In the genomic region with DNA sequence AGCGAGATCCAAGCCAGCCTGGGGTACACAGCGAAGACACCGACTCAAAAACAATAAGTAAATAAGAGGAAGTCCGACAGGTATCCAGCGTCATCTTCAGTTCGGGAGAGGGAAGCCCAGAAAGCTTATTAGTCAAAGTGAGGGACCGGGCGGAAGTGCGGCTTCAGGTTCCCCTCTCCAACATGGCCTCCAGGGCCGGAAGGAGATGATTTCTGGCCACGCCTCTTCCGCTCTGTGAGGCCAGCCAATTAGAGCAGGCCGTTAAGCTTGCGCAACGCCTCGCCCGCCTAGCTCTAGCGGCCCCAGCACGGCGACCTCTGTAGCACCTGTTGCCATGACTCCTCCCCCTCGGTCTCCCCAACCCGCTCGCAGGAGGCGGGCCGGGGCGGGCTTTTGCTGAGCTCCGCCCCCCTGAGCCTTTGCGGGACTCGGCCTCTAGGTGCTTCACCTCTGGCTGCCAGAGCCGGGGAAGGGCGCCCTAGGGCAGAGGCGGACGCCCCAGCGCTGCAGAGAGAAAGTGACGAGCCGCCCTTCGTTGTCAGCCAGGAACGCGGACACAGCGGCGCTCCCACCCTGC, we compare ENCODE assay signal across 1 mouse cellular context.
TF ChIP-seq lines count a peak whose summit lies in the region.

No protein-coding gene starts in this region.

TF ChIP-seq in MEL, 35 proteins besides CTCF, POLR2A, EP300 and RAD21 (continued from another document):
- peak; percentile 78 for TF ChIP-seq TCF12 (IDR thresholded peaks at IDR 0.05; ENCODE audit: low read depth, low read length)
- peak; percentile 75 for TF ChIP-seq SIN3A (IDR thresholded peaks at IDR 0.05; ENCODE audit: low read length)
- TF ChIP-seq MYB (IDR thresholded peaks at IDR 0.05; ENCODE audit: low read depth, low read length): no peak
- peak; percentile 99 for TF ChIP-seq ELF1 (IDR thresholded peaks at IDR 0.05; ENCODE audit: low read depth, low read length)
- peak; percentile 50; the same call in 1 of the 2 replicates for TF ChIP-seq MAX (IDR thresholded peaks at IDR 0.05; ENCODE audit: low read length)
- TF ChIP-seq HCFC1 (IDR thresholded peaks at IDR 0.05; ENCODE audit: low read depth, low read length): peak; percentile 88
- TF ChIP-seq MXI1 (IDR thresholded peaks at IDR 0.05; ENCODE audit: low read depth, low read length): no peak; the same call in none of the 2 replicates
- TF ChIP-seq POLR2AphosphoS2 (IDR thresholded peaks at IDR 0.05; ENCODE audit: low read length): peak; percentile 80
- TF ChIP-seq MEF2A (IDR thresholded peaks at IDR 0.05; ENCODE audit: extremely low read depth, insufficient replicate concordance, low read depth, low read length, poor library complexity, severe bottlenecking): no peak
- peak; percentile 57 for TF ChIP-seq NRF1 (IDR thresholded peaks at IDR 0.05; ENCODE audit: insufficient read depth, low read depth, low read length, poor library complexity, severe bottlenecking)
- no peak for TF ChIP-seq MYC (IDR thresholded peaks at IDR 0.05; ENCODE audit: low read depth, low read length)
- no peak; the same call in 1 of the 2 replicates for TF ChIP-seq MAZ (IDR thresholded peaks at IDR 0.05; ENCODE audit: low read depth, low read length)
- TF ChIP-seq CHD1 (IDR thresholded peaks at IDR 0.05; ENCODE audit: low read depth, low read length): 0 out of 2 replicates have a peak, but pooled peaks have one; percentile 20
- no peak for TF ChIP-seq E2F4 (IDR thresholded peaks at IDR 0.05; ENCODE audit: borderline replicate concordance, low read depth, low read length)
- TF ChIP-seq UBTF (IDR thresholded peaks at IDR 0.05; ENCODE audit: borderline replicate concordance, insufficient read depth, low read depth, low read length): 0 out of 2 replicates have a peak, but pooled peaks have one; percentile 75
- TF ChIP-seq CHD2 (IDR thresholded peaks at IDR 0.05; ENCODE audit: low read length): no peak
- peak; percentile 89 for TF ChIP-seq ZMIZ1 (IDR thresholded peaks at IDR 0.05; ENCODE audit: low read depth, low read length)
- TF ChIP-seq NELFE (IDR thresholded peaks at IDR 0.05; ENCODE audit: low read depth, low read length): peak; percentile 88
- 0 out of 2 replicates have a peak, but pooled peaks have one; percentile 9 for TF ChIP-seq USF1 (IDR thresholded peaks at IDR 0.05; ENCODE audit: low read depth, low read length)
- no peak for TF ChIP-seq GABPA (IDR thresholded peaks at IDR 0.05; ENCODE audit: low read depth, low read length)
- no peak for TF ChIP-seq ZKSCAN1 (IDR thresholded peaks at IDR 0.05; ENCODE audit: low read depth, low read length)
- no peak; the same call in 1 of the 2 replicates for TF ChIP-seq ETS1 (IDR thresholded peaks at IDR 0.05; ENCODE audit: low read depth, low read length)
- TF ChIP-seq POLR2AphosphoS5 (IDR thresholded peaks at IDR 0.05; ENCODE audit: borderline replicate concordance, low read depth, low read length): no peak
- no peak for TF ChIP-seq ZC3H11A (IDR thresholded peaks at IDR 0.05; ENCODE audit: low read depth, low read length)
- 0 out of 2 replicates have a peak, but pooled peaks have one; percentile 55 for TF ChIP-seq TBP (IDR thresholded peaks at IDR 0.05; ENCODE audit: low read depth, low read length)
- peak; percentile 73; the same call in 1 of the 2 replicates for TF ChIP-seq KAT2A (conservative IDR thresholded peaks at IDR 0.05; ENCODE audit: low read depth, low read length)
- no peak for TF ChIP-seq SMC3 (IDR thresholded peaks at IDR 0.05; ENCODE audit: low read depth, low read length)
